ENCODE assay signal across 9 mouse cellular contexts in the genomic region with DNA sequence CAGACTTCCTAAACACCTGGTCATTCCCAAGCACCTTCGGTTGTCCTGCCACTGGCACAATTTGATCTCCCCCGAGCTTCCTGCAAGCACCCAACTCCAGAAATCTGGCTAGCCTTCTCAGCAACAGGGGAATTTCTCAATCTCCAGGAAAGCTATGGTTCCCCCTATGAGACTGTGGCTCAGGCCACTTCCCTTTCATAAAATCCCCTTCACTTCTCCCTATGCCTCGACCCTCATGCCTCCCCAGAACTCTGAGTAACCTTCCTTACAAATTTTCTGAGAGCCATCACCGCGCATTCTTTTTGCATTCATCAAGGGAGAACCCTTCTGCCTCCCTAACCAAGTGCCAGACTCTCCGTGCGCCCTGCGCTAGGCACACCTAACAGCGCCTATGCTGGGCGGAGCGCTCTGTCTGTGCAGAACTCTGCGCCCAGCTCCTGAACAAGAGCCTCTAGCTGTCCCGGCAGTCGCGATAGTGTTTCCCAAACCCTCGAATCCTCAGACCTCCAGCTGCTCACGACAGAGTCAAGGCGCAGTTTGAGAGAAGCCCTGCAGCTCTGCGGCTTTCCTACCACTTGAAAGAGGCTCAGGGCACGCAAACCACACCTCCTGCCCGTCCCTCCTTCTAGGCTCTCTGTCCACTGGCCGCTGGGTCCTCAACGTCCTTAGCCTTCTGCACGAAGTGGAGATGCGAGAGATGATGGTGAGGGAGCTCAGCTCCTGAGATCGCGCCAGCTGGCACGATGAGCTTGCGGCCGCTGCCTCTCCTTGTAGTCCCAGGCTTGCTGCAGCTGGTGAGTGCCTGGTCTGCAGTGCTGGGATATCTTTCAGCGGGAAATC. TPM values are rescaled to one million over a fixed set of nuclear protein-coding genes. Genes with fewer than 3 reads are reported as not detected.
A peak's percentile ranks its signal among the peaks of the same experiment; 100 is the strongest.
DNase-seq lines count a peak whose midpoint lies in the region; ATAC-seq lines count a peak whose summit lies in the region.
"Had no signal": no experiment of that assay in that cellular context is flagged by ENCODE, and none has a peak within 500 bp of the region (broad histone marks: within the 10 kb centered on the region; RNA-seq: fewer than 3 reads in every experiment).

A gene (plus strand): TSS at position 501 of the 840 bp plus-strand sequence.

- peak within 1 kb of the TSS; percentile 50 for H3K4me2 ChIP-seq in kidney, embryonic 15.5 days
- H3K4me2 ChIP-seq in hindbrain, embryonic 13.5 days = peak within 1 kb of the TSS; percentile 88
- H3K4me2 ChIP-seq in limb, embryonic 12.5 days = peak within 1 kb of the TSS; percentile 58

- H3K9ac ChIP-seq in kidney, embryonic 15.5 days = no peak within 1 kb of the TSS
- H3K9ac ChIP-seq in hindbrain, embryonic 13.5 days = peak within 1 kb of the TSS; percentile 77
- H3K9ac ChIP-seq in limb, embryonic 12.5 days (replicated peaks) = peak within 1 kb of the TSS; percentile 31; the same call in 1 of the 2 replicates

- no peaks in the 10 kb centered on the region for H3K36me3 ChIP-seq in kidney, embryonic 15.5 days
- H3K36me3 ChIP-seq in embryonic facial prominence, embryonic 10.5 days (replicated peaks) = no peaks in the 10 kb centered on the region
- no peaks in the 10 kb centered on the region for H3K36me3 ChIP-seq in hindbrain, embryonic 13.5 days
- H3K36me3 ChIP-seq in limb, embryonic 12.5 days = no peaks in the 10 kb centered on the region

- peak within 1 kb of the TSS; percentile 18 for H3K4me3 ChIP-seq in kidney, embryonic 15.5 days (replicated peaks)
- H3K4me3 ChIP-seq in embryonic facial prominence, embryonic 10.5 days = peak within 1 kb of the TSS; percentile 57
- peak within 1 kb of the TSS; percentile 52 for H3K4me3 ChIP-seq in hindbrain, embryonic 13.5 days
- H3K4me3 ChIP-seq in limb, embryonic 12.5 days (replicated peaks) = peak within 1 kb of the TSS; percentile 33

- H3K27ac ChIP-seq in kidney, embryonic 15.5 days = no peak within 1 kb of the TSS
- no peak within 1 kb of the TSS for H3K27ac ChIP-seq in embryonic facial prominence, embryonic 10.5 days (replicated peaks)
- no peak within 1 kb of the TSS for H3K27ac ChIP-seq in hindbrain, embryonic 13.5 days
- H3K27ac ChIP-seq in limb, embryonic 12.5 days = no peak within 1 kb of the TSS

- no peak for ATAC-seq in kidney, embryonic 15.5 days (replicated peaks; ENCODE audit: low FRiP score)
- ATAC-seq in hindbrain, embryonic 13.5 days (ENCODE audit: low FRiP score) = peak; percentile 74
- no peak for ATAC-seq in limb, embryonic 12.5 days (ENCODE audit: insufficient number of reproducible peaks, insufficient read depth, low FRiP score, low TSS enrichment, low read depth)
- no peak for ATAC-seq in activated CD4-positive, CD25-positive, alpha-beta regulatory T cell, adult 4 months

- H3K27me3 ChIP-seq in kidney, embryonic 15.5 days = peaks cover 19% of the 10 kb centered on the region
- peaks cover 21% of the 10 kb centered on the region for H3K27me3 ChIP-seq in embryonic facial prominence, embryonic 10.5 days (replicated peaks; ENCODE audit: low read depth, poor library complexity, severe bottlenecking)
- 0 out of 2 replicates have a peak, but pooled peaks cover 15% of the 10 kb centered on the region for H3K27me3 ChIP-seq in hindbrain, embryonic 13.5 days
- peaks cover 17% of the 10 kb centered on the region for H3K27me3 ChIP-seq in limb, embryonic 12.5 days

- DNase-seq in kidney, adult 18-20 months = no peak
- peak; percentile 33 for DNase-seq in embryonic facial prominence, embryonic 10.5 days (ENCODE audit: low spot score)
- peak; percentile 56 to 57 for DNase-seq in right cerebral cortex, postnatal 10 days (ENCODE audit: low spot score in 2 of 2)
- DNase-seq in cerebellum, adult 11-12 months = no peak

- no peaks in the 10 kb centered on the region for H3K9me3 ChIP-seq in kidney, embryonic 15.5 days (replicated peaks)
- H3K9me3 ChIP-seq in embryonic facial prominence, embryonic 10.5 days = no peaks in the 10 kb centered on the region
- H3K9me3 ChIP-seq in hindbrain, embryonic 13.5 days = no peaks in the 10 kb centered on the region
- no peaks in the 10 kb centered on the region for H3K9me3 ChIP-seq in limb, embryonic 12.5 days

- 2% methylated on average over 31 of the region's 31 CpGs for WGBS in kidney, embryonic 15.5 days
- WGBS in embryonic facial prominence, embryonic 10.5 days = 3% methylated on average over 31 of the region's 31 CpGs
- 3% methylated on average over 31 of the region's 31 CpGs for WGBS in hindbrain, embryonic 13.5 days
- WGBS in limb, embryonic 12.5 days = 2% methylated on average over 31 of the region's 31 CpGs

- 0 out of 2 replicates have a peak, but pooled peaks cover 5% of the 10 kb centered on the region for H3K4me1 ChIP-seq in kidney, embryonic 15.5 days
- H3K4me1 ChIP-seq in embryonic facial prominence, embryonic 10.5 days = peaks cover 7% of the 10 kb centered on the region; the same call in 1 of the 2 replicates
- H3K4me1 ChIP-seq in hindbrain, embryonic 13.5 days (replicated peaks) = peaks cover 14% of the 10 kb centered on the region
- H3K4me1 ChIP-seq in limb, embryonic 12.5 days (replicated peaks) = no peaks in the 10 kb centered on the region; the same call in none of the 2 replicates

RNA-seq across cellular contexts. Expression of the gene that starts here (rescaled TPM):
- not detected in 2 replicates for polyA plus RNA-seq in kidney, embryonic 15.5 days (2015; fragmentation: Nextera tagmentation; extraction: Ambion mirVana)
- not detected in 2 replicates for polyA plus RNA-seq in embryonic facial prominence, embryonic 10.5 days (2016; fragmentation: Nextera tagmentation; extraction: Ambion mirVana)
- polyA plus RNA-seq in hindbrain, embryonic 13.5 days (2015; fragmentation: Nextera tagmentation; extraction: Ambion mirVana) = 1.9 and 2.0 TPM in 2 replicates
- polyA plus RNA-seq in limb, embryonic 12.5 days (2016; fragmentation: Nextera tagmentation; extraction: Ambion mirVana) = not detected in 2 replicates
- not detected for polyA plus RNA-seq in activated CD4-positive, CD25-positive, alpha-beta regulatory T cell, adult 4 months (2017; shearing (Covaris generic))
- polyA plus RNA-seq: large intestine, adult 2 months had no signal

Comparison
In these comparisons a context has a peak if more than half of its experiments do, and no peak if none do; other contexts are left out.
1. Peak in DNase-seq and H3K4me3 ChIP-seq in embryonic facial prominence, embryonic 10.5 days; RNA of the gene not detected or under 1 TPM.
2. DNase-seq: peak in right cerebral cortex, postnatal 10 days (2 of 2); none in kidney, adult 18-20 months (single experiment) and cerebellum, adult 11-12 months (single experiment).
3. Peak in every context shown above with its lines, with median percentiles within 50 percentile points of each other: H3K4me2 ChIP-seq and H3K4me3 ChIP-seq.